ENCODE assay signal across 9 mouse cellular contexts in the genomic region with DNA sequence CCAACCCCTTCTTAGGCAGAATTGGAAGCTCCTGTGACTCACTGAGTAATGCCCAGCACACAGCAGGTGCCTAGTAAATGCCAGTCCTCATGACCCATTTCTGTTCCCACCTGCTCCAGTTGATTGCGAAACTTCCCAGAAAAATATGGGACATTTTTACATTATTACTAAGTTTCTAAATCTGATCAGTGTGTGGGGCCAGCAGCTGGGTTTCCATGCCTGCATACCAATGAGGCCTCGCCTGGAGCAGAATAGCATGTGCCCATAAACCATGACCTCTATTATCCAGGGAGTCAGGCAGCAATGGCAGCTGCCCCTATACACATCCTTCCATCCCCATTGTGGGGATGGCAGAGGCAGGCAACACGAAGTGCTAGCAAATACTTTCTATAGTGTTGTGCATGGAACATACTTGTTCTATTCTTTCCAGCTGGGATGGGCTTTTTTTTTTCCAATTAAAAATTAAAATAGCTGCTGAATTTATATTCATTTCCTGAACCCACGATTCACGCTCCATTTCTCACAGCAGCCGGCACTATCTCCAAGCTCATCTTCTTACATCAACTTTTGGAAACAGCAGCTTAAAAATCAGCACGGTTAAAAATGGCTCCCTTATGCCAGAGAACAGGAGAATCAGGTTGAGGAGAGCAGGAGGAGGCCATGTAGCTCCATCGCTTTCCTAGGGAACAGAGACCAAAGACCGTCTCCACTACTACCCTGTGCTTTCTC.
DNase-seq lines count a peak whose midpoint lies in the region; ATAC-seq and TF ChIP-seq lines count a peak whose summit lies in the region.
"Had no signal": no experiment of that assay in that cellular context is flagged by ENCODE, and none has a peak within 500 bp of the region (broad histone marks: within the 10 kb centered on the region; RNA-seq: fewer than 3 reads in every experiment).

No protein-coding gene starts in this region.

- no peaks in the 10 kb centered on the region for H3K36me3 ChIP-seq in midbrain, embryonic 11.5 days (ENCODE audit: control insufficient read depth, insufficient read depth, low read length)
- H3K36me3 ChIP-seq in midbrain, postnatal 0 days (ENCODE audit: insufficient read depth, low read length) = no peaks in the 10 kb centered on the region

- no peak overlapping the region for H3K4me3 ChIP-seq in midbrain, embryonic 11.5 days (ENCODE audit: low read depth, low read length)
- H3K4me3 ChIP-seq in midbrain, postnatal 0 days (ENCODE audit: low read depth, low read length) = no peak overlapping the region

- H3K9ac ChIP-seq in midbrain, embryonic 11.5 days (ENCODE audit: low read length) = no peak overlapping the region
- no peak overlapping the region for H3K9ac ChIP-seq in midbrain, postnatal 0 days (replicated peaks; ENCODE audit: low read length, poor library complexity, severe bottlenecking)

- H3K4me2 ChIP-seq in midbrain, embryonic 11.5 days = no peak overlapping the region
- H3K4me2 ChIP-seq in midbrain, postnatal 0 days (ENCODE audit: low read depth, low read length, poor library complexity, severe bottlenecking) = no peak overlapping the region

- ATAC-seq in midbrain, embryonic 11.5 days (ENCODE audit: low FRiP score) = peak; percentile 72; the same call in 1 of the 2 replicates
- ATAC-seq in midbrain, postnatal 0 days (ENCODE audit: low FRiP score) = no peak

- DNase-seq in midbrain, embryonic 11.5 days (ENCODE audit: low spot score, missing footprints) = peak; percentile 85
- no peak for DNase-seq in midbrain, postnatal 0 days (ENCODE audit: low spot score)
- peak; percentile 32 to 42 for DNase-seq in cerebellum, postnatal 14 days
- peak; percentile 22 to 47 for DNase-seq in layer of hippocampus, adult 18-20 months (ENCODE audit: low spot score in 2 of 2)
- DNase-seq in right cerebral cortex, postnatal 10 days (ENCODE audit: low spot score in 2 of 2) = peak; percentile 52 to 76
- no peak for DNase-seq in spleen, adult 18-20 months
- no peak for DNase-seq in lung, postnatal 25 days (ENCODE audit: low spot score)
- DNase-seq: gastrocnemius, postnatal 14 days; liver had no signal

- H3K9me3 ChIP-seq in midbrain, embryonic 11.5 days (ENCODE audit: control insufficient read depth, low read length) = no peaks in the 10 kb centered on the region
- no peaks in the 10 kb centered on the region for H3K9me3 ChIP-seq in midbrain, postnatal 0 days (ENCODE audit: low read length)

- H3K27me3 ChIP-seq in midbrain, embryonic 11.5 days (ENCODE audit: control insufficient read depth, insufficient read depth, low read length) = no peaks in the 10 kb centered on the region
- no peaks in the 10 kb centered on the region for H3K27me3 ChIP-seq in midbrain, postnatal 0 days (ENCODE audit: insufficient read depth, low read length)

- TF ChIP-seq CTCF in midbrain, postnatal 0 days (IDR thresholded peaks at IDR 0.05) = no peak

- peaks cover 9% of the 10 kb centered on the region for H3K4me1 ChIP-seq in midbrain, embryonic 11.5 days (ENCODE audit: control insufficient read depth, insufficient read depth, low read length)
- peaks cover 9% of the 10 kb centered on the region; the same call in 1 of the 2 replicates for H3K4me1 ChIP-seq in midbrain, postnatal 0 days (ENCODE audit: insufficient read depth, low read length)

- WGBS in midbrain, embryonic 11.5 days = 71% methylated on average over 9 of the region's 9 CpGs
- WGBS in midbrain, postnatal 0 days = 48% methylated on average over 9 of the region's 9 CpGs

- H3K27ac ChIP-seq in midbrain, embryonic 11.5 days (ENCODE audit: low read depth, low read length) = no peak overlapping the region
- no peak overlapping the region for H3K27ac ChIP-seq in midbrain, postnatal 0 days (ENCODE audit: low read depth, low read length)

Comparison
In these comparisons a context has a peak if more than half of its experiments do, and no peak if none do; other contexts are left out.
1. DNase-seq: peak in midbrain, embryonic 11.5 days (single experiment), cerebellum, postnatal 14 days (2 of 2), layer of hippocampus, adult 18-20 months (2 of 2) and right cerebral cortex, postnatal 10 days (2 of 2); none in midbrain, postnatal 0 days (single experiment), spleen, adult 18-20 months (0 of 2) and lung, postnatal 25 days (single experiment).